In genomic region chr1:89192536-89193220, GRCm38 (mm10) we compare ENCODE assay signal across 9 mouse cellular contexts.
A peak's percentile ranks its signal among the peaks of the same experiment; 100 is the strongest.
DNase-seq lines count a peak whose midpoint lies in the region; ATAC-seq and TF ChIP-seq lines count a peak whose summit lies in the region.
"Had no signal": no experiment of that assay in that cellular context is flagged by ENCODE, and none has a peak within 500 bp of the region (broad histone marks: within the 10 kb centered on the region; RNA-seq: fewer than 3 reads in every experiment).

No protein-coding gene starts in this region.

- no peaks in the 10 kb centered on the region for H3K27me3 ChIP-seq in heart, embryonic 11.5 days (ENCODE audit: control insufficient read depth, insufficient read depth, low read length)
- no peaks in the 10 kb centered on the region for H3K27me3 ChIP-seq in heart, postnatal 0 days (ENCODE audit: control insufficient read depth, insufficient read depth, low read length)
- no peaks in the 10 kb centered on the region for H3K27me3 ChIP-seq in forebrain, embryonic 13.5 days
- H3K27me3 ChIP-seq: liver, embryonic 13.5 days had no signal

- no peak for ATAC-seq in heart, embryonic 11.5 days (replicated peaks; ENCODE audit: insufficient number of reproducible peaks, low FRiP score, low TSS enrichment)
- ATAC-seq in heart, postnatal 0 days (ENCODE audit: insufficient read depth, low read depth), result no peak
- peak; percentile 76 for ATAC-seq in megakaryocyte progenitor cell, adult 5-6 weeks (replicated peaks; ENCODE audit: poor library complexity)
- ATAC-seq in forebrain, embryonic 13.5 days, result no peak

- H3K27ac ChIP-seq in heart, embryonic 11.5 days (ENCODE audit: low read depth, low read length), result no peak overlapping the region
- 0 out of 2 replicates have a peak overlapping the region, but pooled peaks have one; percentile 11 for H3K27ac ChIP-seq in heart, postnatal 0 days (ENCODE audit: low read depth)
- no peak overlapping the region for H3K27ac ChIP-seq in forebrain, embryonic 13.5 days
- H3K27ac ChIP-seq: liver, embryonic 13.5 days had no signal

- peak; percentile 31 for DNase-seq in heart, adult 8-10 months (ENCODE audit: low spot score)
- DNase-seq in 416B (ENCODE audit: low read depth) (peak; percentile 54), WW6 (ENCODE audit: low read depth, low spot score) (peak; percentile 58)
- peak; percentile 30 for DNase-seq in heart, postnatal 0 days (ENCODE audit: low spot score)
- no peak for DNase-seq in left cerebral cortex, adult 18-20 months (ENCODE audit: low spot score in 2 of 2)
- DNase-seq: liver, embryonic 13.5 days had no signal

- no peaks in the 10 kb centered on the region for H3K9me3 ChIP-seq in heart, embryonic 11.5 days (replicated peaks; ENCODE audit: control insufficient read depth, low read length)
- no peaks in the 10 kb centered on the region for H3K9me3 ChIP-seq in heart, postnatal 0 days (replicated peaks; ENCODE audit: control insufficient read depth, low read length)
- no peaks in the 10 kb centered on the region for H3K9me3 ChIP-seq in forebrain, embryonic 13.5 days (replicated peaks)
- H3K9me3 ChIP-seq: liver, embryonic 13.5 days had no signal

- no peak for TF ChIP-seq EP300 in heart, postnatal 0 days (IDR thresholded peaks at IDR 0.05; ENCODE audit: low read depth)

- no peaks in the 10 kb centered on the region for H3K36me3 ChIP-seq in heart, embryonic 11.5 days (ENCODE audit: control insufficient read depth, insufficient read depth, low read length)
- no peaks in the 10 kb centered on the region for H3K36me3 ChIP-seq in heart, postnatal 0 days (replicated peaks; ENCODE audit: control insufficient read depth, insufficient read depth, low read length)
- no peaks in the 10 kb centered on the region for H3K36me3 ChIP-seq in forebrain, embryonic 13.5 days (ENCODE audit: poor library complexity, severe bottlenecking)
- H3K36me3 ChIP-seq: liver, embryonic 13.5 days had no signal

- H3K4me1 ChIP-seq in heart, embryonic 11.5 days (ENCODE audit: control insufficient read depth, insufficient read depth, low read length), result peaks cover 21% of the 10 kb centered on the region
- H3K4me1 ChIP-seq in heart, postnatal 0 days (ENCODE audit: control insufficient read depth, insufficient read depth), result peaks cover 12% of the 10 kb centered on the region; the same call in 1 of the 2 replicates
- H3K4me1 ChIP-seq in forebrain, embryonic 13.5 days, result peaks cover 7% of the 10 kb centered on the region; the same call in 1 of the 2 replicates
- H3K4me1 ChIP-seq: liver, embryonic 13.5 days had no signal

- no peak overlapping the region for H3K9ac ChIP-seq in heart, embryonic 11.5 days (ENCODE audit: low read depth, low read length)
- no peak overlapping the region for H3K9ac ChIP-seq in heart, postnatal 0 days (replicated peaks; ENCODE audit: low read depth, low read length)
- no peak overlapping the region for H3K9ac ChIP-seq in forebrain, embryonic 13.5 days
- H3K9ac ChIP-seq: liver, embryonic 13.5 days had no signal

- WGBS in heart, embryonic 11.5 days (ENCODE audit: insufficient replicate concordance), result 43% methylated on average over 11 of the region's 11 CpGs
- WGBS in heart, postnatal 0 days, result 50% methylated on average over 11 of the region's 11 CpGs
- 75% methylated on average over 11 of the region's 11 CpGs for WGBS in forebrain, embryonic 13.5 days

- H3K4me2 ChIP-seq in heart, embryonic 11.5 days, result no peak overlapping the region
- no peak overlapping the region for H3K4me2 ChIP-seq in heart, postnatal 0 days (ENCODE audit: low read depth, low read length)
- no peak overlapping the region for H3K4me2 ChIP-seq in forebrain, embryonic 13.5 days
- H3K4me2 ChIP-seq: liver, embryonic 13.5 days had no signal

- peak; percentile 74 for TF ChIP-seq CTCF in heart, postnatal 0 days (IDR thresholded peaks at IDR 0.05; ENCODE audit: low read depth)

- H3K4me3 ChIP-seq in heart, embryonic 11.5 days (ENCODE audit: low read depth, low read length), result no peak overlapping the region
- no peak overlapping the region for H3K4me3 ChIP-seq in heart, postnatal 0 days (ENCODE audit: low read depth, low read length)
- no peak overlapping the region for H3K4me3 ChIP-seq in forebrain, embryonic 13.5 days
- H3K4me3 ChIP-seq: liver, embryonic 13.5 days had no signal

Comparison
In these comparisons a context has a peak if more than half of its experiments do, and no peak if none do; other contexts are left out.
1. DNase-seq: peak in heart, adult 8-10 months (single experiment), 416B (single experiment), WW6 (single experiment) and heart, postnatal 0 days (single experiment); none in left cerebral cortex, adult 18-20 months (0 of 2).